Mouse (Mus musculus) limb, embryonic 13.5 days (tissue): Measurements from ENCODE around the gene Cd9. TPM values are rescaled to one million over a fixed set of nuclear protein-coding genes. Genes with fewer than 3 reads are reported as not detected.
A peak's percentile ranks its signal among the peaks of the same experiment; 100 is the strongest.

Experiments used
- ATAC-seq: fragments of 200-750 bp; cut with Nextera tagmentation; 2 replicates; pipeline ENCODE4 v1.8.0; 2017; ENCODE audit warnings: low read depth, moderate number of reproducible peaks, moderate TSS enrichment; ENCODE audit not compliant: low FRiP score
- H3K27ac ChIP-seq: fragments of 300-500 bp; sonication (generic); 2 replicates; pipeline ENCODE4 v1.5.1; 2015; ENCODE audit warnings: inconsistent platforms, mild to moderate bottlenecking, moderate library complexity
- H3K27me3 ChIP-seq: fragments of 300-500 bp; sonication (generic); 2 replicates; pipeline ENCODE4 v1.6.1; 2015; ENCODE audit warnings: mild to moderate bottlenecking, inconsistent platforms
- H3K36me3 ChIP-seq: fragments of 300-500 bp; sonication (generic); 2 replicates; pipeline ENCODE4 v1.6.1; 2015; ENCODE audit warnings: inconsistent platforms, mild to moderate bottlenecking, moderate library complexity
- H3K4me1 ChIP-seq: fragments of 300-500 bp; sonication (generic); 2 replicates; pipeline ENCODE4 v1.6.1; 2015; ENCODE audit warnings: inconsistent platforms
- H3K4me2 ChIP-seq: fragments of 300-500 bp; sonication (generic); replicated peaks from 2 replicates; pipeline ENCODE4 v1.6.1; 2015; ENCODE audit warnings: inconsistent platforms, mild to moderate bottlenecking, moderate library complexity
- H3K4me3 ChIP-seq: fragments of 300-500 bp; sonication (generic); 2 replicates; pipeline ENCODE4 v1.5.1; 2015; ENCODE audit warnings: moderate library complexity, mild to moderate bottlenecking, inconsistent platforms
- H3K9ac ChIP-seq: fragments of 300-500 bp; sonication (generic); 2 replicates; pipeline ENCODE4 v1.6.1; 2015; ENCODE audit warnings: mild to moderate bottlenecking, inconsistent platforms
- H3K9me3 ChIP-seq: fragments of 300-500 bp; sonication (generic); 2 replicates; pipeline ENCODE4 v1.6.1; 2016; ENCODE audit warnings: inconsistent platforms
- WGBS: fragments of 180-500 bp; shearing (Covaris S2); methylation state at CpG from one replicate; pipeline ENCODE4 v1.1.7; 2015; 5-methylcytosine and 5-hydroxymethylcytosine counted together
- polyA plus RNA-seq: library from polyadenylated mRNA; unstranded; fragments of >200 nt; fragmentation: Nextera tagmentation; extraction: Ambion mirVana; gene quantifications from 2 replicates; pipeline ENCODE4 v1.2.1, GENCODE M21; 2015

The Cd9 gene
- polyA plus RNA-seq, 1 experiment from 2014 or later = 174 TPM

DNA sequence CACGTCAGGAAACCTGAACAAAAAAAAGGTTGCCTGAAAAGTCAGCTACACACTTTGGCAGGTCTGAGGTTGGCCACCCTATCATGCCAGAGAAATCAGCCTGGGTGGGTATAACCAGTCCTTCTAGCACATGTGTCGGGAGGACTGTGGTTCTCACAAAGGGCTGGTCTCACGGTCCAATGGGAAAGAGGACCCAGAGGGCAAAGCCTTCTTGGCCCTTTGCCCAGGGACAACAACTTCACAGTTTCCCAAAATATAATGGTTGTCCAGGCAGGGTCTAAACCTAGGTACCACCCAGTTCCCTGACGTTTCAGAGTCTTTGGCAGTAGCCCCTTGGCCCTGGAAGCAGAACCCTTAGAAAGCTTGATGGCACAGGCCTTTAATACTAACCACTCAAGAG is 25.4 kb downstream of the Cd9 start:
- no peak for ATAC-seq
- H3K27me3 ChIP-seq = no peaks in the 10 kb centered on the region
- no peak overlapping the region for H3K4me2 ChIP-seq
- no peak overlapping the region for H3K4me3 ChIP-seq
- H3K9me3 ChIP-seq = no peaks in the 10 kb centered on the region
- H3K4me1 ChIP-seq = peaks cover 31% of the 10 kb centered on the region
- H3K36me3 ChIP-seq = peaks cover 21% of the 10 kb centered on the region
- H3K27ac ChIP-seq = peak overlapping the region; percentile 90; the same call in 1 of the 2 replicates
- H3K9ac ChIP-seq = no peak overlapping the region
- 72% methylated on average over 4 of the region's 4 CpGs for WGBS

DNA sequence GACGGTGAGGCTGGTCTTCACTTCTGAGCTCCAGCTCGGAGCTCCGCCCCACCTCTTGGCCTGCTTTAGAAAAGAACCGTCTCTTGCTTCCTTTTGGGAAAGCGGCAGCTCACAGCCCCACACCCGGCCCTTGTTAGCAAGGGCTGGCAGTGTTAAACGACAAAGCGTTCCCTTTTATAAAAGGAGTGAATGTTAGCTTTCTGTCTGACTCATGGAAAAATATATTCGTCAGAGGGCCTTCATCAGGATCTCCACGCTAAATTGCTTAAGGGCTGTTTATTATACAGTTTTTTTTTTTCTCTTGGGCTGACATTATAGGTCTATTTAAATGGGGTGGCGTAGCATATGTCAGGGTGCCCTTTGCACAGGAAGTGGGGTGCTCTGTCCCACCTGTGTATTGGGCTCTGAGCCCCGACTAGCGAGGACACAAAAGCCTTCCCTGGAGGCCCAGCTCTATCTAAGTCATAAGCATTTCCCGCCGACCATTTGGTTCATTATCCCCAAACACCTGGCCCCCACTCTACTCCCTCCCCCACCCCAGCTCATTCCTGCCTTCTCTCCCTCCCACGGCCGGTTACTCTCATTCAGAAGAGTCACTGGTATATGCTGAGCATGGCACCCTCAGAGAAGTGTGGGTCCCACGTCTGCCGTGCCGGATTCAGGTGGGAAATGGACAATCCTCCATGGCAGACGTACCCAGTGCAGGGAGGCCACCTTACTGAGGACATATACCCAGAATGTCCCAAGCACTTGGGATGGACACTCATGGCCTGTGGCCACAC is 26.2 kb downstream of the Cd9 start:
- peaks cover 25% of the 10 kb centered on the region for H3K36me3 ChIP-seq
- 42% methylated on average over 21 of the region's 21 CpGs for WGBS
- no peaks in the 10 kb centered on the region for H3K27me3 ChIP-seq
- peak overlapping the region; percentile 21; the same call in 1 of the 2 replicates for H3K4me2 ChIP-seq
- peak overlapping the region; percentile 90 for H3K27ac ChIP-seq
- H3K9me3 ChIP-seq = no peaks in the 10 kb centered on the region
- ATAC-seq = 0 out of 2 replicates have a peak, but pooled peaks have one; percentile 21
- no peak overlapping the region for H3K4me3 ChIP-seq
- no peak overlapping the region for H3K9ac ChIP-seq
- peaks cover 30% of the 10 kb centered on the region for H3K4me1 ChIP-seq

DNA sequence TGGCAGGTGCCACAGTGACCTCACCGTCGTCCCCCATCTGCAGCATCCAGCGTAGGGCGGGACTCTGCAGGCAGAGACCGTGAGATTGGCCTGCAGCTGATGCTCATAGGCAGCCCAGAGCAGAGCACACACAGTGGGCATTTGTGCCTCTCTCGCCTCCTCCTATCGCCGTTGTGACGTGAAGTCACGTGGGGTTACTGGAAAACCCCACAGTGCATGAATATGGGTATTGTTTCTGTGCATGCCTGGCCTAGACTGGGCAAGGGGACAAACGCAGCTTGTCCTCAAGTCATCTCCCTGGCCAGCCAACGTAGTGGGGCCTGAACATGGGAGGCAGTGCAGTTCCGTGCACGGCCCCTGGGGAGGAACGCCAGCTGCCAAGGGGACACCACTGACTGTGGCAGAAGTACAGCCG is 27.3 kb downstream of the Cd9 start:
- Histone ChIP-seq H3K27ac (peak overlapping the region; percentile 90), H3K4me3 (no peak overlapping the region), H3K27me3 (no peaks in the 10 kb centered on the region), H3K36me3 (peaks cover 33% of the 10 kb centered on the region), H3K9ac (no peak overlapping the region), H3K4me1 (peaks cover 30% of the 10 kb centered on the region), H3K9me3 (no peaks in the 10 kb centered on the region), H3K4me2 (no peak overlapping the region)
- WGBS = 71% methylated on average over 16 of the region's 16 CpGs
- peak; percentile 82 for ATAC-seq

DNA sequence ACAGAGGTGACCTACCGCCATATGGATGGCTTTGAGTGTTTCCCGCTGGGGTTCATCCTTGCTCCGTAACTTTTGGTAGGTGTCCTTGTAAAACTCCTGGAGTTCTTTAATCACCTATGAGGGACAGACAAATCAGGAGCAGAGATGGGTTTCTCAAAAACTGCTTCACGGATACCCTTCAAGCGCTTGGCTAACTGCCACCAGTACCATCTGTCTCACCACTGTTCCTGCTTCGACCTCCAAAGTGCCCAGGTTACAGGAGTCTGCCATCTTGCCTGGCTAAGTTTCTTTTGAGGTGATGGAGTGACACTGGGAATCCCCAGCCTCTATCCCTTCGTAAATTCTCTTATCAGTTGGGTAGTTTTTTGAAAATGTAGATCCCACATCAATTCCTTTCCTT is 32.3 kb downstream of the Cd9 start:
- 87% methylated on average over 7 of the region's 7 CpGs for WGBS
- H3K4me2 ChIP-seq = no peak overlapping the region
- peaks cover 17% of the 10 kb centered on the region for H3K4me1 ChIP-seq
- no peak overlapping the region for H3K9ac ChIP-seq
- ATAC-seq = no peak
- no peak overlapping the region for H3K27ac ChIP-seq
- no peaks in the 10 kb centered on the region for H3K27me3 ChIP-seq
- H3K36me3 ChIP-seq = peaks cover 48% of the 10 kb centered on the region
- no peak overlapping the region for H3K4me3 ChIP-seq
- H3K9me3 ChIP-seq = no peaks in the 10 kb centered on the region

DNA sequence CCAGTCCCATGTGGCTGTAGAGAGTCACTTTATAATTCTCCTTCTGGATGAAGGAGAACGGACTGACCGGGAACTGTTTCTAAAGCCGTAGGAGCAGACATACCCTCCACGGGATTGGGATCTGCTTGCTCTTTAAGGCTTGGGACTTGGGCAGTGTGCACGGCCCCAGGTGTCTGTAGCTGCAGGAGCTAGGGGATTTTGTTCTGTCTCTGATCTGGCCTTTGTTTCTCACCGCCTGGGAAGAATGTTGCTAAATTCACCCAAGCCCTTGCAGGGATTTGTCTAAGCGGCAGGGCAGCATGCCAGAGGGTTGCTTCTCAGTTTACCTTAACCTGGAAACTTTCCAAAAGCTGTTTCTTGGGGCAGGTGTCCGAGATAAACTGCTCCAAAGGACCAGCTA is 32.8 kb downstream of the Cd9 start:
- Histone ChIP-seq H3K4me3 (no peak overlapping the region), H3K27ac (no peak overlapping the region), H3K36me3 (peaks cover 48% of the 10 kb centered on the region), H3K4me1 (peaks cover 14% of the 10 kb centered on the region), H3K9me3 (no peaks in the 10 kb centered on the region), H3K9ac (no peak overlapping the region), H3K27me3 (no peaks in the 10 kb centered on the region), H3K4me2 (no peak overlapping the region)
- 61% methylated on average over 8 of the region's 8 CpGs for WGBS
- ATAC-seq = no peak

DNA sequence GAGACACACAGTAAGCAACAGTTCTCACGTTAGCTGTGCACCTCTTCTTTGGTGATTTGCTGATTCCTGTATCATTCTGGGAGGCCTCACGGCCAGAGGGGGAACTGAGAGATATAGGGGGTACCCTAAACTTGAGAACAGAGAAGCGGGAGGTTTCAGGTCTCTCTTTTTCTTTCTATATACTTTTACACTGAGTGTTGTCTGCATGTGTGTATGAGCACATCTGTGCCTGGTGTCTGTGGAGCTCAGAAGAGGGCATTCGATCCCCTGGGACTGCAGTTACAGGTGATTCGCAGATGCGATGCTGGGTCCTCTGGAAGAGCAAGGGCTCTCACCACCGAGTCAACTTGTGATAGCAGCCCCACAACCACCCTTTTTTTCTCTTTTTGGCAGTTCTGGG is 33.3 kb downstream of the Cd9 start:
- Histone ChIP-seq H3K9ac (no peak overlapping the region), H3K4me2 (no peak overlapping the region), H3K4me3 (no peak overlapping the region), H3K27me3 (no peaks in the 10 kb centered on the region), H3K27ac (no peak overlapping the region), H3K9me3 (no peaks in the 10 kb centered on the region), H3K36me3 (peaks cover 48% of the 10 kb centered on the region), H3K4me1 (peaks cover 16% of the 10 kb centered on the region)
- 80% methylated on average over 7 of the region's 7 CpGs for WGBS
- no peak for ATAC-seq

DNA sequence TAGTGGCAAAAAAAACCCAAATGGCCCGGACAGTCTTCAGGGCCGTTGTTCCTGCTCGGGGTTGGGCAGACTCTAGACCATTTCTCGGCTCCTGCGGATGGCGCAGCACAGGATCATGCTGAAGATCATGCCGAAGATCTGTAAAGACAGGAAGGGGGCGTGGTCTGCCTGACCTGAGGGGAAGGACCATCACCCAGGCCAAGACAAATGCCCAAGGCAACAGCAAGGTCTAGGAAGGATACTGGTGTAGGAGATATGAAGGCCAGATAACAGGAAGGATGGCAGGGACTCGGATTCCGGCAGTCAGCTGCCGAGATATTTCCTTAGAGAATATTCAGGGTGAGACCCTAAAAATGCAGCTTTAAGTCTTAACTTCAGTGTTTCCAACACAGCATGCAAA is 34.0 kb downstream of the Cd9 start:
- H3K27me3 ChIP-seq = no peaks in the 10 kb centered on the region
- H3K9me3 ChIP-seq = no peaks in the 10 kb centered on the region
- no peak overlapping the region for H3K27ac ChIP-seq
- H3K4me3 ChIP-seq = no peak overlapping the region
- no peak overlapping the region for H3K9ac ChIP-seq
- H3K36me3 ChIP-seq = peaks cover 48% of the 10 kb centered on the region
- ATAC-seq = no peak
- no peak overlapping the region for H3K4me2 ChIP-seq
- H3K4me1 ChIP-seq = peaks cover 24% of the 10 kb centered on the region
- 85% methylated on average over 11 of the region's 11 CpGs for WGBS

DNA sequence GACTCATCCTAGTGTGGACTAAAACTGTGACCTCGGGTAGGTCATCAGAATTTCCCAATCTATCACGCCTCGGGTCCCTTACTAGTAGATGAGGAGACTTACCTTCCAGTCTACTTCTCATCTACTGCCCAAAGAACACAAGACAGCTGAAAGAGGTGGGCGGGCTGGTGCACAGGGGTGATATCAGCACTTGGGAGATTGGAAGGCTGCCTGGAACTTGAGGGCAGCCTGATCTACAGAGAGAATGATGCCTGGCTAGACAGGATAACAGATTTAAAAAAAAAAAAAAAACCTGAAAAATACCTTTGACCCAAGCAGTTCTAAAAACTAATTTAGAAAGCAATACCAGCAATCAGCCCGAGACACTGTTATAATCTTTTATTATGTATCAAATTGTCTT is 34.7 kb downstream of the Cd9 start:
- Histone ChIP-seq H3K9ac (no peak overlapping the region), H3K4me3 (no peak overlapping the region), H3K4me1 (peaks cover 27% of the 10 kb centered on the region), H3K36me3 (peaks cover 48% of the 10 kb centered on the region), H3K9me3 (no peaks in the 10 kb centered on the region), H3K4me2 (no peak overlapping the region), H3K27ac (no peak overlapping the region), H3K27me3 (no peaks in the 10 kb centered on the region)
- WGBS = 92% methylated on average over 5 of the region's 5 CpGs
- ATAC-seq = no peak

DNA sequence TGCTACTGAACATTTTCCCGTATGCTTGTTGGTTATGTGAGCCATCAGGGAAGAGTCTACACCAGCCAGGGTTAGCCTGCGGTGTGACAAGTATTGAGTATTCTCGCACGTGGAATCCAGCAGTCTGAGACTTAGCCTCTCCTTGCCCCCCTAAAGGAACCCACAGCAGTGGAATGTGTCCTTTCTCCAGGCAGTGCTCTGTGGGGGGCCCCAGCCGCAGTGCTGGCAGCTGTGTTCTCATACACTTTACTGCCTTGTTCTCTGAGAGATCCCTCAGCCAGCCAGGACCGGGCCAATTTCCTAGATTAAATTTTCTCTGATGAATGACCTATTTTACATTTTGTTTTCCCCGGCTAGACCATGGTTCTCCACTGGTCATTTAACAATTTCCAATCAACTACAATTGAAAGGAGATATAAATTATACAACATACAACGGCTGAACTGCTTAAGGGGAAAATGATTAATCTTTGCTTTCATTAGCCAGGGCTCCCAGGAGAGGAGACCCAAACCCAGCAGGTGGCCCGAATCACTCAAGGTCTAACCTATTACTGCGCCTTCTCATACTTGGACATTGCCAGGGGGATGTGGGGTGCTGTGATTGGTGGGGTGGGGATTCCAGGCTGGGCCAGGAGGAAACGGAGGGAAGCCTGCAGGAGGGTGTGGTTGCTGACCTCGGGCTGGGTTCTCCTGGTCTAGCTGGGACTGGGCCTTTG is 38.6 kb downstream of the Cd9 start:
- H3K27ac ChIP-seq = peak overlapping the region; percentile 29; the same call in 1 of the 2 replicates
- H3K9me3 ChIP-seq = no peaks in the 10 kb centered on the region
- H3K27me3 ChIP-seq = no peaks in the 10 kb centered on the region
- peak; percentile 67; the same call in 1 of the 2 replicates for ATAC-seq
- 26% methylated on average over 12 of the region's 12 CpGs for WGBS
- H3K4me3 ChIP-seq = no peak overlapping the region
- H3K4me2 ChIP-seq = no peak overlapping the region
- peaks cover 38% of the 10 kb centered on the region for H3K4me1 ChIP-seq
- H3K9ac ChIP-seq = no peak overlapping the region
- H3K36me3 ChIP-seq = peaks cover 23% of the 10 kb centered on the region

DNA sequence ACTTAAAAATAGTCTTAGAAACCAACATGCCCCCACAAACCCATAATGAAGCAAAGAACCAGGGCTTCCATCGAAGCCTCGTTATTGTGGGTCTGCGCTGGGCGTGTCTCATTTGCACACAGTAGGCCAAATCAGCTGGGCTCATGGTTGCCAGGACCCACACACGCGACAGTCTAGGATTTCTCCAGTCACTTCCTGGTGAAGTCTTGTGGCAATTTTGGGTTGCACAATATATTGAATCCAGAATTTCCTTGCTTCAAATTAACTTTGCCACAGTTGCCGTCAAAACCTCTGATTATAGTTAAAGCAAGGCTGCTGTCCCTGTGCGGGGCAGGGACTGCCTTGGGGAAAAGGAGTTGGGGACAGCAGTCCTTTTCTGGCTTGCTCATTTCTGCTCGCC is 39.9 kb downstream of the Cd9 start:
- Histone ChIP-seq H3K27me3 (no peaks in the 10 kb centered on the region), H3K27ac (peak overlapping the region; percentile 6; the same call in 1 of the 2 replicates)

DNA sequence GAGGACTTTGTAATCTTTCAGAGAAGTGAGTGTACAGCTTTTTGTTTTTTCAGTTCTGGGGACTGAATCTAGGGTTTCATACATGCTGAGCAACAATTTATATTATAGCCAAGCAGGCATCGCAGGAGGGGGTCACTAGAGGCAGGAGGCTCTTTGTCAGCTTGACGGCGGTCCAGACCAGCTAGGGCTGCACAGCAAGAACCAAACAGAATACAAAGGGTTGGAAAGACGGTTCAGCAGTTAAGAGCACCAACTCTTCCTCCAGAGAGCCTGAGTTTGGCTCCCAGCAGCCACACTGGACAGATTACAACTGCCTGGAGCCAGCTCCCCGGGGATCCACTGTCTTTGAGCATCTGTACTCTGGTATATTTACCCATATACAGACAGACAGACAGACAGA is 40.3 kb downstream of the Cd9 start:
- Histone ChIP-seq H3K36me3 (peaks cover 10% of the 10 kb centered on the region), H3K9me3 (no peaks in the 10 kb centered on the region), H3K4me3 (no peak overlapping the region), H3K4me1 (peaks cover 38% of the 10 kb centered on the region), H3K4me2 (no peak overlapping the region), H3K27ac (peak overlapping the region; percentile 6; the same call in 1 of the 2 replicates), H3K9ac (no peak overlapping the region), H3K27me3 (no peaks in the 10 kb centered on the region)
- 70% methylated on average over 5 of the region's 5 CpGs for WGBS
- no peak for ATAC-seq

More for the DNA sequence above, 39.9 kb downstream of the Cd9 start:
- peaks cover 38% of the 10 kb centered on the region for H3K4me1 ChIP-seq
- peaks cover 14% of the 10 kb centered on the region for H3K36me3 ChIP-seq
- WGBS = 71% methylated on average over 9 of the region's 9 CpGs
- no peak overlapping the region for H3K9ac ChIP-seq
- H3K4me2 ChIP-seq = no peak overlapping the region
- ATAC-seq = no peak
- H3K4me3 ChIP-seq = no peak overlapping the region
- H3K9me3 ChIP-seq = no peaks in the 10 kb centered on the region

DNA sequence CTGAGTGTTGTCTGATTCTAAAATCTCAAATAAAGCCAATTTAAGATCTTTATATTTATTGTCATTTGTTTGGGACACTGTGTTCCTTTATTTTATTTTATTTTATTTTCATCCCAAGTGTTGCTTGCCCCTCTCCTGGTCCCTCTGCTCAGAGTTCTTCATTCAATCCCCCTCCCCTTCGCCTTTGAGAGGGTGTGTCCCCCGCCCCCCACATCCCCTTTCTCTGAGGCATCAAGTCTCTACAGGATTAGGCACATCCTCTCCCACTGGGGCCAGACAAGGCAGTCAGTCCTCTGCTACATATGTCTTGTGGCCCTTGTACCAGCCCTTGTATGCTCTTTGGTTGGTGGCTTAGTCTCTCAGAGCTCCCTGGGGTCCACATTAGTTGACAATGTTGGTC is 46.9 kb downstream of the Cd9 start:
- H3K27ac ChIP-seq = peak overlapping the region; percentile 28; the same call in 1 of the 2 replicates
- no peak for ATAC-seq

More for the DNA sequence above, 46.9 kb downstream of the Cd9 start:
- H3K4me3 ChIP-seq = no peak overlapping the region
- 57% methylated on average over 2 of the region's 2 CpGs for WGBS
- H3K4me1 ChIP-seq = peaks cover 8% of the 10 kb centered on the region
- no peaks in the 10 kb centered on the region for H3K36me3 ChIP-seq
- H3K9me3 ChIP-seq = no peaks in the 10 kb centered on the region
- H3K9ac ChIP-seq = no peak overlapping the region
- no peak overlapping the region for H3K4me2 ChIP-seq
- no peaks in the 10 kb centered on the region for H3K27me3 ChIP-seq
